Mouse (Mus musculus) CD4-positive, CD25-positive, alpha-beta regulatory T cell, adult 2 months (primary cell): Measurements from ENCODE around the gene Tmem200c.

Experiments used
- DNase-seq: peaks from one replicate; pipeline ENCODE4 v3.0.0-alpha.2; 2012; ENCODE audit warnings: low read depth, low spot score

Gene Tmem200c

GRCm38 (mm10) chr17:68826323-68826722, at the start of gene Tmem200c:
Gene Tmem200c, plus strand, starts transcription at chr17:68826623.
- DNase-seq: no peak

GRCm38 (mm10) chr17:68793741-68794140, 32.7 kb upstream of the Tmem200c start:
- DNase-seq: no peak

GRCm38 (mm10) chr17:68836655-68837012, 10.2 kb downstream of the Tmem200c start:
- DNase-seq: no peak

- DNase-seq: no peak
These were observed 10.8 kb downstream of the Tmem200c start for GRCm38 (mm10) chr17:68837013-68837858.

- no peak for DNase-seq
These were observed 11.4 kb downstream of the Tmem200c start for GRCm38 (mm10) chr17:68837859-68838194.

- no peak for DNase-seq
These were observed 13.6 kb downstream of the Tmem200c start for GRCm38 (mm10) chr17:68839888-68840571.

GRCm38 (mm10) chr17:68840572-68840939, 14.1 kb downstream of the Tmem200c start:
- DNase-seq: no peak

GRCm38 (mm10) chr17:68841097-68841891, 14.9 kb downstream of the Tmem200c start:
- DNase-seq: no peak

GRCm38 (mm10) chr17:68841892-68842252, 15.4 kb downstream of the Tmem200c start:
- DNase-seq: no peak

GRCm38 (mm10) chr17:68845931-68846330, 19.5 kb downstream of the Tmem200c start:
- DNase-seq: no peak

- no peak for DNase-seq
These were observed 22.3 kb downstream of the Tmem200c start for GRCm38 (mm10) chr17:68848739-68849138.

GRCm38 (mm10) chr17:68852171-68852966, 25.9 kb downstream of the Tmem200c start:
- DNase-seq: no peak

- DNase-seq: no peak
These were observed 37.8 kb downstream of the Tmem200c start for GRCm38 (mm10) chr17:68864175-68864574.

- no peak for DNase-seq
These were observed 42.0 kb downstream of the Tmem200c start for GRCm38 (mm10) chr17:68868439-68868838.

GRCm38 (mm10) chr17:68874021-68874420, 47.6 kb downstream of the Tmem200c start:
- no peak for DNase-seq

- no peak for DNase-seq
These were observed 48.8 kb downstream of the Tmem200c start for GRCm38 (mm10) chr17:68875251-68875650.

GRCm38 (mm10) chr17:68875917-68876495, 49.6 kb downstream of the Tmem200c start:
- no peak for DNase-seq

- no peak for DNase-seq
These were observed 55.5 kb downstream of the Tmem200c start for GRCm38 (mm10) chr17:68881725-68882524.

- no peak for DNase-seq
These were observed 57.2 kb downstream of the Tmem200c start for GRCm38 (mm10) chr17:68883474-68884083.

- no peak for DNase-seq
These were observed 64.2 kb downstream of the Tmem200c start for GRCm38 (mm10) chr17:68890672-68891071.
